ENCODE assay signal across 33 mouse cellular contexts in the genomic region with DNA sequence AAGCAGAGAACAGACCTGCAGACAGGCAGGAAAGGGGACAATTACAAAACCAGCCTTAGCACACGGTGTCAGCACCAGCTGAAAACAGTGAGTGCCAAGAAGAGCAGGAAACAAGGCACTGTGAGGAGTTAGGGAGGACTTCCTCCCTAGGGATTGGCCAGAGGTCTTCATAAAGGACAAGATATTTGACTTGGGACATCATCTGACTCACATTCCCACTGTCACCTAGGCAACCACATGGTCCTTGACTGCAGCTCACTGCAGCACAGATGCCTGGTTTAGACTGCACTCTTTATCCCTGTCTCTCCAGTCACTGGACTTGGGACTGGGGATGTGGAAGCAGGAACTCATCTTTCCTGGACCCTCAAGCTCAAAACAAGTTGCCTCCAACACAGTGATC. TPM values are rescaled to one million over a fixed set of nuclear protein-coding genes. Genes with fewer than 3 reads are reported as not detected.
A peak's percentile ranks its signal among the peaks of the same experiment; 100 is the strongest.
DNase-seq lines count a peak whose midpoint lies in the region; ATAC-seq and TF ChIP-seq lines count a peak whose summit lies in the region.
"Had no signal": no experiment of that assay in that cellular context is flagged by ENCODE, and none has a peak within 500 bp of the region (broad histone marks: within the 10 kb centered on the region; RNA-seq: fewer than 3 reads in every experiment).

No protein-coding gene starts in this region.

- H3K4me3 ChIP-seq in embryonic facial prominence, embryonic 14.5 days (ENCODE audit: low read depth, low read length), result no peak overlapping the region
- no peak overlapping the region for H3K4me3 ChIP-seq in embryonic facial prominence, embryonic 10.5 days
- H3K4me3 ChIP-seq in hindbrain, postnatal 0 days (ENCODE audit: low read length), result no peak overlapping the region
- H3K4me3 ChIP-seq in hindbrain, embryonic 10.5 days, result no peak overlapping the region
- H3K4me3 ChIP-seq: embryonic facial prominence, embryonic 12.5 days; erythroblast, embryonic 14.5 days; forebrain, embryonic 12.5 days; gastrocnemius, adult 2 months; heart, embryonic 15.5 days; limb, embryonic 12.5 days; myocyte; neural tube, embryonic 13.5 days had no signal

- no peaks in the 10 kb centered on the region for H3K9me3 ChIP-seq in embryonic facial prominence, embryonic 14.5 days (ENCODE audit: control insufficient read depth, low read length)
- H3K9me3 ChIP-seq in embryonic facial prominence, embryonic 10.5 days, result no peaks in the 10 kb centered on the region
- H3K9me3 ChIP-seq in hindbrain, postnatal 0 days (ENCODE audit: low read length), result no peaks in the 10 kb centered on the region
- no peaks in the 10 kb centered on the region for H3K9me3 ChIP-seq in hindbrain, embryonic 10.5 days
- H3K9me3 ChIP-seq: embryonic facial prominence, embryonic 12.5 days; forebrain, embryonic 12.5 days; heart, embryonic 15.5 days; limb, embryonic 12.5 days; neural tube, embryonic 13.5 days had no signal

- DNase-seq in embryonic facial prominence, embryonic 14.5 days (ENCODE audit: low spot score), result peak; percentile 13
- no peak for DNase-seq in embryonic facial prominence, embryonic 10.5 days (ENCODE audit: low spot score)
- peak; percentile 9 for DNase-seq in hindbrain, postnatal 0 days (ENCODE audit: low spot score)
- DNase-seq in hindbrain, embryonic 10.5 days (ENCODE audit: low spot score), result no peak
- peak; percentile 16 for DNase-seq in kidney, postnatal 14 days
- no peak for DNase-seq in kidney, postnatal 4 days
- DNase-seq in brain, embryonic 14.5 days (ENCODE audit: low read depth), result peak; percentile 9
- no peak for DNase-seq in gastrocnemius, postnatal 14 days
- DNase-seq: cerebellum, adult 11-12 months; cerebellum, postnatal 10 days; gastrocnemius, adult 2 months; lung, adult 2 months; lung, postnatal 14 days; midbrain, embryonic 14.5 days; retina, postnatal 1 day had no signal

- no peaks in the 10 kb centered on the region for H3K27me3 ChIP-seq in embryonic facial prominence, embryonic 14.5 days (replicated peaks; ENCODE audit: control insufficient read depth, insufficient read depth, low read length)
- no peaks in the 10 kb centered on the region for H3K27me3 ChIP-seq in embryonic facial prominence, embryonic 10.5 days (replicated peaks; ENCODE audit: low read depth, poor library complexity, severe bottlenecking)
- H3K27me3 ChIP-seq in hindbrain, postnatal 0 days (ENCODE audit: insufficient read depth, low read length), result no peaks in the 10 kb centered on the region
- no peaks in the 10 kb centered on the region for H3K27me3 ChIP-seq in hindbrain, embryonic 10.5 days (ENCODE audit: insufficient read depth, poor library complexity, severe bottlenecking)
- H3K27me3 ChIP-seq: embryonic facial prominence, embryonic 12.5 days; forebrain, embryonic 12.5 days; heart, embryonic 15.5 days; limb, embryonic 12.5 days; neural tube, embryonic 13.5 days had no signal

- TF ChIP-seq POLR2A in brain, embryonic 14.5 days (IDR thresholded peaks at IDR 0.05; ENCODE audit: borderline replicate concordance, extremely low read depth, insufficient read depth, insufficient read length, poor library complexity, severe bottlenecking), result no peak

- TF ChIP-seq CTCF in hindbrain, postnatal 0 days (IDR thresholded peaks at IDR 0.05; ENCODE audit: low read depth), result no peak
- TF ChIP-seq CTCF in brain, embryonic 14.5 days (IDR thresholded peaks at IDR 0.05; ENCODE audit: borderline replicate concordance, extremely low read depth, insufficient read depth, insufficient read length), result no peak

- H3K36me3 ChIP-seq in embryonic facial prominence, embryonic 14.5 days (ENCODE audit: control insufficient read depth, insufficient read depth, low read length), result no peaks in the 10 kb centered on the region
- H3K36me3 ChIP-seq in embryonic facial prominence, embryonic 10.5 days (replicated peaks), result no peaks in the 10 kb centered on the region
- no peaks in the 10 kb centered on the region for H3K36me3 ChIP-seq in hindbrain, postnatal 0 days (ENCODE audit: insufficient read depth, low read length)
- H3K36me3 ChIP-seq in hindbrain, embryonic 10.5 days, result no peaks in the 10 kb centered on the region
- H3K36me3 ChIP-seq: embryonic facial prominence, embryonic 12.5 days; forebrain, embryonic 12.5 days; heart, embryonic 15.5 days; limb, embryonic 12.5 days; neural tube, embryonic 13.5 days had no signal

- H3K4me2 ChIP-seq in embryonic facial prominence, embryonic 14.5 days (ENCODE audit: low read depth, low read length), result no peak overlapping the region
- H3K4me2 ChIP-seq in hindbrain, postnatal 0 days (ENCODE audit: low read depth, low read length), result no peak overlapping the region
- H3K4me2 ChIP-seq: embryonic facial prominence, embryonic 12.5 days; forebrain, embryonic 12.5 days; heart, embryonic 15.5 days; limb, embryonic 12.5 days; liver, embryonic 11.5 days; neural tube, embryonic 13.5 days had no signal

- no peak overlapping the region for H3K27ac ChIP-seq in embryonic facial prominence, embryonic 14.5 days (replicated peaks; ENCODE audit: low read depth, low read length)
- no peak overlapping the region for H3K27ac ChIP-seq in embryonic facial prominence, embryonic 10.5 days (replicated peaks)
- no peak overlapping the region for H3K27ac ChIP-seq in hindbrain, postnatal 0 days
- no peak overlapping the region for H3K27ac ChIP-seq in hindbrain, embryonic 10.5 days
- H3K27ac ChIP-seq: embryonic facial prominence, embryonic 12.5 days; forebrain, embryonic 12.5 days; gastrocnemius, adult 2 months; heart, embryonic 15.5 days; limb, embryonic 12.5 days; neural tube, embryonic 13.5 days had no signal

- H3K9ac ChIP-seq in embryonic facial prominence, embryonic 14.5 days (ENCODE audit: low read depth, low read length), result no peak overlapping the region
- no peak overlapping the region for H3K9ac ChIP-seq in hindbrain, postnatal 0 days (replicated peaks; ENCODE audit: low read length)
- H3K9ac ChIP-seq: embryonic facial prominence, embryonic 12.5 days; forebrain, embryonic 12.5 days; heart, embryonic 15.5 days; limb, embryonic 12.5 days; neural tube, embryonic 13.5 days had no signal

- ATAC-seq in embryonic facial prominence, embryonic 14.5 days (ENCODE audit: low read depth), result no peak
- ATAC-seq in hindbrain, postnatal 0 days, result no peak
- ATAC-seq: hindbrain, embryonic 16.5 days; intestine, postnatal 0 days had no signal

- WGBS in embryonic facial prominence, embryonic 14.5 days, result 40% methylated on average over 1 of the region's 1 CpGs
- 53% methylated on average over 1 of the region's 1 CpGs for WGBS in embryonic facial prominence, embryonic 10.5 days
- WGBS in hindbrain, postnatal 0 days, result 30% methylated on average over 1 of the region's 1 CpGs
- 46% methylated on average over 1 of the region's 1 CpGs for WGBS in hindbrain, embryonic 10.5 days

- H3K4me1 ChIP-seq in embryonic facial prominence, embryonic 14.5 days (ENCODE audit: control insufficient read depth, insufficient read depth, low read length), result no peaks in the 10 kb centered on the region
- no peaks in the 10 kb centered on the region for H3K4me1 ChIP-seq in embryonic facial prominence, embryonic 10.5 days
- H3K4me1 ChIP-seq in hindbrain, postnatal 0 days (ENCODE audit: insufficient read depth, low read length), result no peaks in the 10 kb centered on the region
- H3K4me1 ChIP-seq in hindbrain, embryonic 10.5 days (replicated peaks), result peaks cover 5% of the 10 kb centered on the region
- H3K4me1 ChIP-seq: embryonic facial prominence, embryonic 12.5 days; forebrain, embryonic 12.5 days; heart, embryonic 15.5 days; limb, embryonic 12.5 days; neural tube, embryonic 13.5 days had no signal

- intact Hi-C loops in gastrocnemius, postnatal 14 days (cut with DNase I; ENCODE audit: low total_unique reads), result no loop called here

RNA-seq across cellular contexts. Expression of a gene that starts 24.1 kb away (rescaled TPM):
- polyA plus RNA-seq in embryonic facial prominence, embryonic 14.5 days (2014; fragmentation: Nextera tagmentation; extraction: Ambion mirVana), result not detected in 2 replicates
- polyA plus RNA-seq in embryonic facial prominence, embryonic 10.5 days (2016; fragmentation: Nextera tagmentation; extraction: Ambion mirVana), result not detected in 2 replicates
- total RNA-seq in hindbrain, postnatal 0 days (2014; rRNA removed), result not detected in 2 replicates
- not detected in 2 replicates for polyA plus RNA-seq in hindbrain, postnatal 0 days (2015; fragmentation: Nextera tagmentation; extraction: Ambion mirVana)
- not detected in 2 replicates for polyA plus RNA-seq in hindbrain, embryonic 10.5 days (2016; fragmentation: Nextera tagmentation; extraction: Ambion mirVana)
- polyA plus RNA-seq in brain, embryonic 14.5 days (2012; rRNA removed), result not detected in 2 replicates
- total RNA-seq in gastrocnemius, postnatal 14 days (2021), result not detected
- total RNA-seq: gastrocnemius, adult 2 months; left cerebral cortex, postnatal 14 days; megakaryocyte progenitor cell, adult 5-6 weeks had no signal
- polyA plus RNA-seq: cortical plate, adult 2 months; embryonic facial prominence, embryonic 12.5 days; erythroblast, embryonic 14.5 days; forebrain, embryonic 12.5 days; gonadal fat pad, adult 2 months; heart, embryonic 15.5 days; hindbrain, embryonic 16.5 days; intestine, postnatal 0 days; liver, embryonic 11.5 days; lung, adult 2 months; midbrain, embryonic 14.5 days; myocyte; neural tube, embryonic 13.5 days; testis, adult 2 months had no signal

RNA-seq across cellular contexts. Expression of a gene that starts 55.6 kb away (rescaled TPM):
- 0.21 and 0.25 TPM in 2 replicates for polyA plus RNA-seq in embryonic facial prominence, embryonic 14.5 days (2014; fragmentation: Nextera tagmentation; extraction: Ambion mirVana)
- 0.21 and 0.39 TPM in 2 replicates for polyA plus RNA-seq in embryonic facial prominence, embryonic 10.5 days (2016; fragmentation: Nextera tagmentation; extraction: Ambion mirVana)
- 0.37 TPM in 1 of 2 replicates, not detected in the other for total RNA-seq in hindbrain, postnatal 0 days (2014; rRNA removed)
- polyA plus RNA-seq in hindbrain, postnatal 0 days (2015; fragmentation: Nextera tagmentation; extraction: Ambion mirVana), result 0.21 TPM in 1 of 2 replicates, not detected in the other
- not detected in 2 replicates for polyA plus RNA-seq in hindbrain, embryonic 10.5 days (2016; fragmentation: Nextera tagmentation; extraction: Ambion mirVana)
- polyA plus RNA-seq in brain, embryonic 14.5 days (2012; rRNA removed), result not detected in 2 replicates
- not detected for total RNA-seq in gastrocnemius, postnatal 14 days (2021)
- total RNA-seq: gastrocnemius, adult 2 months; hematopoietic stem cell, adult 5-6 weeks; left cerebral cortex, postnatal 14 days; megakaryocyte progenitor cell, adult 5-6 weeks had no signal
- polyA plus RNA-seq: cortical plate, adult 2 months; erythroblast, embryonic 14.5 days; forebrain, embryonic 12.5 days; gonadal fat pad, adult 2 months; heart, embryonic 15.5 days; hindbrain, embryonic 16.5 days; intestine, postnatal 0 days; limb, embryonic 12.5 days; liver, embryonic 11.5 days; lung, adult 2 months; midbrain, embryonic 14.5 days; neural tube, embryonic 13.5 days; spleen, adult 2 months; testis, adult 2 months; urinary bladder, adult 2 months had no signal

Comparison
In these comparisons a context has a peak if more than half of its experiments do, and no peak if none do; other contexts are left out.
1. DNase-seq: peak in embryonic facial prominence, embryonic 14.5 days (single experiment), hindbrain, postnatal 0 days (single experiment), kidney, postnatal 14 days (single experiment) and brain, embryonic 14.5 days (single experiment); none in embryonic facial prominence, embryonic 10.5 days (single experiment), hindbrain, embryonic 10.5 days (single experiment), kidney, postnatal 4 days (0 of 2) and gastrocnemius, postnatal 14 days (single experiment).